Mouse (Mus musculus): ENCODE data around the gene Cenpv. TPM values are rescaled to one million over a fixed set of nuclear protein-coding genes. Genes with fewer than 3 reads are reported as not detected.

Cenpv gene
- total and polyA plus RNA-seq, 2 experiments, result 20.5 to 32.6 TPM

DNA sequence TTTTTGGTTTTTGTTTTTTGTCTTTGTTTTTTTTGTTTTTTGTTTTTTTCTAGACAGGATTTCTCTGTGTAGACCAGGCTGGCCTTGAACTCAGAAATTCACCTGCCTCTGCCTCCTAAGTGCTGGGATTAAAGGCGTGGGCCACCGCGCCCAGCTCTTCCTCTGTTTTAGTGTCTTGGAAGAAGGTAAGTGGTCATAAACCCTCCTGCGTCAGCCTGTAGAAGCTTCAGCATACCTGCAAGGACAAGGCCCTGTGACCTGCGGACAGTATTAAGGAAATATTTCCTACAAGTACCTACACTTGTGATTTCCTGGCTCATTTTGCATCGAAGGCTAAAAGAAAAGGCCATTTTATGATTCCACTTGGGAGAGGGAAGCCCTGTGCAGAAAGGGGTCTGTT, 45.4 kb downstream of the Cenpv start:
- H3K9ac ChIP-seq (ENCODE audit: low read depth, low read length), result no peak overlapping the region
- 98% methylated on average over 6 of the region's 6 CpGs for WGBS
- H3K4me1 ChIP-seq (ENCODE audit: control insufficient read depth, insufficient read depth, low read length), result peaks cover 16% of the 10 kb centered on the region
- no peaks in the 10 kb centered on the region for H3K36me3 ChIP-seq (ENCODE audit: control insufficient read depth, insufficient read depth, low read length)
- H3K27me3 ChIP-seq (ENCODE audit: control insufficient read depth, insufficient read depth, low read length), result no peaks in the 10 kb centered on the region
- no peak overlapping the region for H3K27ac ChIP-seq (replicated peaks; ENCODE audit: insufficient read depth, low read depth, low read length)
- no peaks in the 10 kb centered on the region for H3K79me2 ChIP-seq (ENCODE audit: control insufficient read depth, insufficient read depth, low read length)
- no peak for DNase-seq (ENCODE audit: extremely low read depth, low read depth, low spot score)
- TF ChIP-seq CTCF (IDR thresholded peaks at IDR 0.05; ENCODE audit: low read depth, low read length) (no peak), POLR2A (IDR thresholded peaks at IDR 0.05; ENCODE audit: extremely low read depth, insufficient read depth, low read length) (no peak)
- no peak overlapping the region for H3K4me3 ChIP-seq (ENCODE audit: insufficient read depth, low read depth, low read length)

DNA sequence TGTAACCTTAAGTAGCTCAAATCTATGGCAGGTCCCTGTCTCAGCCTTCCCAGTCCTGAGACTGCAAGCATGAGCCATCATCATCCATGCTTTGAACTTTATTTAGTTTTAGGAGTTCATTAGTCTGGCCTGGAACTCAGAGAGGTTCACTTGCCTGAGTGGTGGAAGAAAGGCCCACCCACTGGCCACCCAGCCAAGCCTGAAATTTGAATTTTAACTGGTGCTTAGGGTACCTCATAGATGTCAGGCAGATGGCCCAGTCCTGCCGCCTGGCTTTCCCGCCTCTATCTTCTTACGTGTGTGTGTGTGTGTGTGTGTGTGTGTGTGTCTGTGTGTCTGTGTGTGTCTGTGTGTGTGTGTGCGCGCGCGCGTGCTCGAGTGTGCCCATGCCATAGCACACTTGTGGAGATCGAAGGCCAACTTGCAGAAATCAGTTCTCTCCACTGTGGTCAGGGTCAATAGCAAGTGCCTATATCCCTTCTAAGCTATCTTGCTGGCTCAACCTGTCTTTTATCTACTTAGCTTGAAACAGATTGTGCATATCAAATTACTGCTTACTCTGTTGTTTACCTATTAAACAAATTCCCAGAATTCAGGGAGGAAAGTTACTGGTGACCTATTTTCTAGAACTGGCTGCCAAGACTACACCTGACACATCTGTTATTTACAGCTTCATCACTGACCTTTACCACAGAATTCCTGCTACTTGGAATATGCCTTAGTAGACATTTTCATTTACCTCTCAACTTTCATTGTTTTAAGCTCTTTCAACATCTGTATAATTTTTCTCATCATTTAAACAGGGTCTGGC, 51.3 kb downstream of the Cenpv start:
- DNase-seq (ENCODE audit: extremely low read depth, low read depth, low spot score), result peak; percentile 98

DNA sequence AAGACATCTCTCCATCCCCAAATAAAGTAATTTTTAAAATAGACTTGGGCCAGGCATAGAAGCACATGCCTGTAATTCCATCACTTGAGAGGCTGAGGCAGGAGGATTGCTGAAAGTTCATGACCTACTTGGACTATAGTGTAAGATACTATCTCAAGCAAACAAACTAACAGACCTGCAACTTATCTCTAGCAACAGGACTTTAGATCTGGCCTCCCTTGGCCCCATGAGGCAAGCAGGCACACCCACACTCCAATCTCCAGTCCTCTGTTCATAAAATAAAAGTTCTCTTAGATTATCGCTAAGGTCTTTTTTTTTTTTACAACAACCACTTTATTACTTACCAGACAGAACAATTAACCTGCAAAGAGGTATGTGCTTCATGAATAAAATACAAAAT, 52.1 kb downstream of the Cenpv start:
- peak; percentile 73 for DNase-seq (ENCODE audit: extremely low read depth, low read depth, low spot score)
- Histone ChIP-seq H3K27ac (replicated peaks; ENCODE audit: insufficient read depth, low read depth, low read length) (no peak overlapping the region), H3K4me1 (ENCODE audit: control insufficient read depth, insufficient read depth, low read length) (peaks cover 9% of the 10 kb centered on the region), H3K4me3 (ENCODE audit: insufficient read depth, low read depth, low read length) (no peak overlapping the region), H3K27me3 (ENCODE audit: control insufficient read depth, insufficient read depth, low read length) (no peaks in the 10 kb centered on the region), H3K79me2 (ENCODE audit: control insufficient read depth, insufficient read depth, low read length) (no peaks in the 10 kb centered on the region), H3K9ac (ENCODE audit: low read depth, low read length) (no peak overlapping the region), H3K36me3 (ENCODE audit: control insufficient read depth, insufficient read depth, low read length) (no peaks in the 10 kb centered on the region)
- 48% methylated on average over 1 of the region's 1 CpGs for WGBS
- TF ChIP-seq CTCF (IDR thresholded peaks at IDR 0.05; ENCODE audit: low read depth, low read length) (no peak), POLR2A (IDR thresholded peaks at IDR 0.05; ENCODE audit: extremely low read depth, insufficient read depth, low read length) (no peak)

More for the DNA sequence above, 51.3 kb downstream of the Cenpv start:
- Histone ChIP-seq H3K4me1 (ENCODE audit: control insufficient read depth, insufficient read depth, low read length) (peaks cover 9% of the 10 kb centered on the region), H3K36me3 (ENCODE audit: control insufficient read depth, insufficient read depth, low read length) (no peaks in the 10 kb centered on the region), H3K4me3 (ENCODE audit: insufficient read depth, low read depth, low read length) (peak overlapping the region; percentile 41; the same call in 1 of the 2 replicates), H3K9ac (ENCODE audit: low read depth, low read length) (peak overlapping the region; percentile 54; the same call in 1 of the 2 replicates), H3K27me3 (ENCODE audit: control insufficient read depth, insufficient read depth, low read length) (no peaks in the 10 kb centered on the region), H3K27ac (replicated peaks; ENCODE audit: insufficient read depth, low read depth, low read length) (peak overlapping the region; percentile 94), H3K79me2 (ENCODE audit: control insufficient read depth, insufficient read depth, low read length) (no peaks in the 10 kb centered on the region)
- TF ChIP-seq CTCF (IDR thresholded peaks at IDR 0.05; ENCODE audit: low read depth, low read length) (no peak), POLR2A (IDR thresholded peaks at IDR 0.05; ENCODE audit: extremely low read depth, insufficient read depth, low read length) (no peak)
- 39% methylated on average over 10 of the region's 10 CpGs for WGBS

DNA sequence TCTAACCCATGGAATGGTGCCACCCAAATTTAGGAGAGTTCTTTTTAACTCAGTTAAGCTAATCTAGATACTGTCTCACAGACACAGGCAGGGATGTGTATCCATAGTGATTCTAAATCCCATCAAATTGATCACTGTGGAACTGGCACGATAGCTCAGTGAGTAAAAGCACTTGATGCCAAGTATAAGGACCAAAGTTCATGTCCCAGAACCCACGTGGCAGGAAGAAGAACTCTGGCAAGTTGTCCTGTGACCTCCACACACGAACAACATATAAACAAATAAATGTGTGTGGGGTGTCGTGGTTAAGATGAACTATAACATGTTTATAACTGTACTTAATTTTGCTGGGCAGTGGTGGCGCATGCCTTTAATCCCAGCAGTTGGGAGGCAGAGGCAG, 59.5 kb downstream of the Cenpv start:
- Histone ChIP-seq H3K27ac (replicated peaks; ENCODE audit: insufficient read depth, low read depth, low read length) (peak overlapping the region; percentile 66), H3K79me2 (ENCODE audit: control insufficient read depth, insufficient read depth, low read length) (no peaks in the 10 kb centered on the region)
- 29% methylated on average over 5 of the region's 5 CpGs for WGBS

DNA sequence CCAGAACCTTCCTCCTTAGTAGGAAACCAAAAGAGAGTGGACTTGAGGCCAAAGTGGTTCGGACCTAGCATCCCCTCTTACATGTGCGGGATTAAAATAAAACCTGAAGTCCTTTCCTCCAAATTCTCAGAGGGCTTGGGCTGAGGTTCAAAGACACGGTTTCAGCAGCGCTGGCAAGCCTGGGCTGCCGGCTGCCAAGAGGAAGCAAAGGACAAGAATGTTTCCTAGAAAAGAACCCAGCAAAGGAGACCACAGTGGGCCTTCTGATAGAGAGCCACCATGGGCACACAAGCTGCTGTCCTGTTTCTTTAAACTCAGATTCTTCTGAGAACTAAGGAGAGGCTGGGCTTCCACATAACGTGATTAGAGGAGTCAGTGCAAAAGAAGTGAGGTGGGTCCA, 60.1 kb downstream of the Cenpv start:
- peak overlapping the region; percentile 42 for H3K27ac ChIP-seq (replicated peaks; ENCODE audit: insufficient read depth, low read depth, low read length)
- H3K27me3 ChIP-seq (ENCODE audit: control insufficient read depth, insufficient read depth, low read length), result no peaks in the 10 kb centered on the region
- peak; percentile 74 for DNase-seq (ENCODE audit: extremely low read depth, low read depth, low spot score)
- 6% methylated on average over 6 of the region's 6 CpGs for WGBS
- no peaks in the 10 kb centered on the region for H3K36me3 ChIP-seq (ENCODE audit: control insufficient read depth, insufficient read depth, low read length)
- no peak overlapping the region for H3K9ac ChIP-seq (ENCODE audit: low read depth, low read length)
- TF ChIP-seq CTCF (IDR thresholded peaks at IDR 0.05; ENCODE audit: low read depth, low read length) (no peak), POLR2A (IDR thresholded peaks at IDR 0.05; ENCODE audit: extremely low read depth, insufficient read depth, low read length) (no peak)
- no peaks in the 10 kb centered on the region for H3K79me2 ChIP-seq (ENCODE audit: control insufficient read depth, insufficient read depth, low read length)
- no peak overlapping the region for H3K4me3 ChIP-seq (ENCODE audit: insufficient read depth, low read depth, low read length)
- H3K4me1 ChIP-seq (ENCODE audit: control insufficient read depth, insufficient read depth, low read length), result peaks cover 7% of the 10 kb centered on the region

More for the DNA sequence above, 59.5 kb downstream of the Cenpv start:
- TF ChIP-seq POLR2A (IDR thresholded peaks at IDR 0.05; ENCODE audit: extremely low read depth, insufficient read depth, low read length) (no peak), CTCF (IDR thresholded peaks at IDR 0.05; ENCODE audit: low read depth, low read length) (no peak)
- Histone ChIP-seq H3K36me3 (ENCODE audit: control insufficient read depth, insufficient read depth, low read length) (no peaks in the 10 kb centered on the region), H3K4me1 (ENCODE audit: control insufficient read depth, insufficient read depth, low read length) (peaks cover 7% of the 10 kb centered on the region), H3K9ac (ENCODE audit: low read depth, low read length) (no peak overlapping the region), H3K27me3 (ENCODE audit: control insufficient read depth, insufficient read depth, low read length) (no peaks in the 10 kb centered on the region), H3K4me3 (ENCODE audit: insufficient read depth, low read depth, low read length) (no peak overlapping the region)
- DNase-seq (ENCODE audit: extremely low read depth, low read depth, low spot score), result peak; percentile 97

DNA sequence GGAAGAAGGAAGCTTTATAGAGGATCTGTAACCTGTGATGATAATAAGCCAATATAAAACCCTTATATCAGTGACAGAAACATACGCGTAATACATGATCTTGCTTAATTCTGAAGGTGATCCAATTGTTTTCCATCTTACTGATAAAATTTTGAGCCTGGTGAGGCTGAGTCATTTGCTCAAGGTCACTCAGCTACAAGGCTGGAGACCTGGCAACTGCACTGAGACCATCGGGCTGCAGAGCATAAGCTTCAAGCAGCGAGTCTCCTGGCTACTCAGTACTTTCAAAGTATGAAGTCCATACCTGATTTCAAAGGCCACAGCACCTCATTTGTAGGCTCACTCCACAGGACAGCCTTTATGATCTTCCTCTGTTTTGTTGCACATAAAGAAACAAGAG, 62.9 kb downstream of the Cenpv start:
- 83% methylated on average over 4 of the region's 4 CpGs for WGBS

More for the DNA sequence above, 62.9 kb downstream of the Cenpv start:
- H3K79me2 ChIP-seq (ENCODE audit: control insufficient read depth, insufficient read depth, low read length), result no peaks in the 10 kb centered on the region
- DNase-seq (ENCODE audit: extremely low read depth, low read depth, low spot score), result no peak
- TF ChIP-seq CTCF (IDR thresholded peaks at IDR 0.05; ENCODE audit: low read depth, low read length) (no peak), POLR2A (IDR thresholded peaks at IDR 0.05; ENCODE audit: extremely low read depth, insufficient read depth, low read length) (no peak)
- no peak overlapping the region for H3K9ac ChIP-seq (ENCODE audit: low read depth, low read length)
- H3K36me3 ChIP-seq (ENCODE audit: control insufficient read depth, insufficient read depth, low read length), result no peaks in the 10 kb centered on the region
- H3K27ac ChIP-seq (replicated peaks; ENCODE audit: insufficient read depth, low read depth, low read length), result no peak overlapping the region
- H3K27me3 ChIP-seq (ENCODE audit: control insufficient read depth, insufficient read depth, low read length), result no peaks in the 10 kb centered on the region
- H3K4me3 ChIP-seq (ENCODE audit: insufficient read depth, low read depth, low read length), result no peak overlapping the region
- peaks cover 7% of the 10 kb centered on the region for H3K4me1 ChIP-seq (ENCODE audit: control insufficient read depth, insufficient read depth, low read length)

Other genes with a start within 250 kb of the Cenpv start
- gene Pigl, start 80.8 kb downstream of the Cenpv start, total RNA-seq (2014; rRNA removed), result 1.5 and 1.9 TPM in 2 replicates
- 2.8 and 3.6 TPM in 2 replicates for gene Pigl, start 80.8 kb downstream of the Cenpv start, polyA plus RNA-seq (2012; rRNA removed)
- 48.0 and 51.4 TPM in 2 replicates for gene Ncor1, start 80.7 kb downstream of the Cenpv start, total RNA-seq (2014; rRNA removed)
- gene Ncor1, start 80.7 kb downstream of the Cenpv start, polyA plus RNA-seq (2012; rRNA removed), result 45.7 and 46.8 TPM in 2 replicates
- 621 and 698 TPM in 2 replicates for gene Ubb, start 11.9 kb upstream of the Cenpv start, total RNA-seq (2014; rRNA removed)
- gene Ubb, start 11.9 kb upstream of the Cenpv start, polyA plus RNA-seq (2012; rRNA removed), result 644 and 809 TPM in 2 replicates
- 0.83 and 2.1 TPM in 2 replicates for gene Trpv2, start 35.2 kb upstream of the Cenpv start, total RNA-seq (2014; rRNA removed)
- 0.57 and 1.7 TPM in 2 replicates for gene Trpv2, start 35.2 kb upstream of the Cenpv start, polyA plus RNA-seq (2012; rRNA removed)
- 0.40 and 0.55 TPM in 2 replicates for gene Lrrc75a, start 109.3 kb upstream of the Cenpv start, total RNA-seq (2014; rRNA removed)
- gene Lrrc75a, start 109.3 kb upstream of the Cenpv start, polyA plus RNA-seq (2012; rRNA removed), result 0.66 and 1.1 TPM in 2 replicates
- gene Mmgt2, start 109.4 kb upstream of the Cenpv start, total RNA-seq (2014; rRNA removed), result 2.6 and 5.0 TPM in 2 replicates
- 2.2 and 3.6 TPM in 2 replicates for gene Mmgt2, start 109.4 kb upstream of the Cenpv start, polyA plus RNA-seq (2012; rRNA removed)
- 0.54 and 0.55 TPM in 2 replicates for gene Zfp287, start 192.6 kb upstream of the Cenpv start, total RNA-seq (2014; rRNA removed)
- gene Zfp287, start 192.6 kb upstream of the Cenpv start, polyA plus RNA-seq (2012; rRNA removed), result 0.09 and 0.26 TPM in 2 replicates
- not detected in 2 replicates for gene Gm10428, start 213.8 kb upstream of the Cenpv start, total RNA-seq (2014; rRNA removed)
- gene Gm10428, start 213.8 kb upstream of the Cenpv start, polyA plus RNA-seq (2012; rRNA removed), result not detected in 2 replicates

Data from liver, adult 2 months (tissue).